Mouse (Mus musculus) limb, embryonic 10.5 days (tissue): ENCODE results near the gene H2afj. TPM values are rescaled to one million over a fixed set of nuclear protein-coding genes. Genes with fewer than 3 reads are reported as not detected.
"Not testable (repeated sequence)": the region's sequence is repeated elsewhere in the genome, so short reads cannot be mapped to it uniquely, and the experiment has no call there.

Experiments
- DNase-seq: peaks from one replicate; pipeline ENCODE4 v3.0.0-alpha.2; 2017; ENCODE audit warnings: low spot score
- H3K27ac ChIP-seq: fragments of 300-500 bp; sonication (generic); 2 replicates; pipeline ENCODE4 v1.5.1; 2016; ENCODE audit warnings: mild to moderate bottlenecking
- H3K27me3 ChIP-seq: fragments of 300-500 bp; sonication (generic); 2 replicates; pipeline ENCODE4 v1.6.1; 2016; ENCODE audit warnings: low read depth, mild to moderate bottlenecking; ENCODE audit not compliant: poor library complexity, severe bottlenecking
- H3K36me3 ChIP-seq: fragments of 300-500 bp; sonication (generic); 2 replicates; pipeline ENCODE4 v1.6.1; 2016; ENCODE audit warnings: mild to moderate bottlenecking, moderate library complexity
- H3K4me1 ChIP-seq: fragments of 300-500 bp; sonication (generic); 2 replicates; pipeline ENCODE4 v1.6.1; 2016
- H3K4me3 ChIP-seq: fragments of 300-500 bp; sonication (generic); 2 replicates; pipeline ENCODE4 v1.5.1; 2016; ENCODE audit warnings: mild to moderate bottlenecking, moderate library complexity
- H3K9me3 ChIP-seq: fragments of 300-500 bp; sonication (generic); replicated peaks from 2 replicates; pipeline ENCODE4 v1.6.1; 2016; ENCODE audit warnings: mild to moderate bottlenecking
- WGBS: fragments of 180-500 bp; shearing (Covaris S2); methylation state at CpG from one replicate; pipeline ENCODE4 v1.1.7; 2016; 5-methylcytosine and 5-hydroxymethylcytosine counted together
- polyA plus RNA-seq: library from polyadenylated mRNA; unstranded; fragments of >200 nt; fragmentation: Nextera tagmentation; extraction: Ambion mirVana; gene quantifications from 2 replicates; pipeline ENCODE4 v1.2.1, GENCODE M21; 2016

The H2afj gene
- polyA plus RNA-seq, 1 experiment from 2014 or later: 74.8 TPM

- Histone ChIP-seq H3K27ac (no peak overlapping the region), H3K4me3 (no peak overlapping the region), H3K27me3 (no peaks in the 10 kb centered on the region), H3K36me3 (no peaks in the 10 kb centered on the region), H3K9me3 (no peaks in the 10 kb centered on the region), H3K4me1 (peaks cover 30% of the 10 kb centered on the region)
- WGBS: 65% methylated on average over 6 of the region's 6 CpGs
- no peak for DNase-seq
Measured at GRCm38 (mm10) chr6:136795850-136796249, 12.2 kb upstream of the H2afj start.

GRCm38 (mm10) chr6:136797874-136798693, 10.0 kb upstream of the H2afj start:
- H3K36me3 ChIP-seq, H3K27me3 ChIP-seq, H3K27ac ChIP-seq, H3K9me3 ChIP-seq, H3K4me3 ChIP-seq, DNase-seq: not testable (repeated sequence)
- 69% methylated on average over 3 of the region's 3 CpGs for WGBS
- peaks cover 24% of the 10 kb centered on the region for H3K4me1 ChIP-seq

GRCm38 (mm10) chr6:136800710-136801109, 7.3 kb upstream of the H2afj start:
- Histone ChIP-seq H3K9me3 (no peaks in the 10 kb centered on the region), H3K36me3 (no peaks in the 10 kb centered on the region), H3K27ac (no peak overlapping the region), H3K4me3 (no peak overlapping the region), H3K27me3 (no peaks in the 10 kb centered on the region), H3K4me1 (peaks cover 18% of the 10 kb centered on the region)
- DNase-seq: no peak
- WGBS: 93% methylated on average over 8 of the region's 8 CpGs

GRCm38 (mm10) chr6:136801274-136801673, 6.8 kb upstream of the H2afj start:
- DNase-seq: no peak
- Histone ChIP-seq H3K4me3 (no peak overlapping the region), H3K36me3 (no peaks in the 10 kb centered on the region), H3K27ac (no peak overlapping the region), H3K9me3 (no peaks in the 10 kb centered on the region), H3K4me1 (peaks cover 14% of the 10 kb centered on the region), H3K27me3 (no peaks in the 10 kb centered on the region)
- 86% methylated on average over 6 of the region's 6 CpGs for WGBS

- Histone ChIP-seq H3K9me3 (no peaks in the 10 kb centered on the region), H3K4me3 (peak overlapping the region; percentile 64), H3K4me1 (peaks cover 28% of the 10 kb centered on the region), H3K27ac (peak overlapping the region; percentile 99), H3K36me3 (no peaks in the 10 kb centered on the region), H3K27me3 (no peaks in the 10 kb centered on the region)
- no peak for DNase-seq
- 27% methylated on average over 12 of the region's 12 CpGs for WGBS
Measured at GRCm38 (mm10) chr6:136803093-136803738, 4.8 kb upstream of the H2afj start.

- H3K27ac ChIP-seq: peak within 1 kb of the TSS; percentile 99
- H3K4me3 ChIP-seq: peak within 1 kb of the TSS; percentile 64
- H3K4me1 ChIP-seq: peaks cover 35% of the 10 kb centered on the region
- H3K36me3 ChIP-seq: no peaks in the 10 kb centered on the region
- DNase-seq: peak; percentile 94
- no peaks in the 10 kb centered on the region for H3K27me3 ChIP-seq
- H3K9me3 ChIP-seq: no peaks in the 10 kb centered on the region
- WGBS: 0% methylated on average over 50 of the region's 50 CpGs
Measured at GRCm38 (mm10) chr6:136803739-136804633, 4.1 kb upstream of the H2afj start, which contains the start of gene Hist4h4. TSS of gene Hist4h4 (minus strand) at chr6:136804415.

GRCm38 (mm10) chr6:136804705-136805408, 3.2 kb upstream of the H2afj start:
- H3K9me3 ChIP-seq: no peaks in the 10 kb centered on the region
- H3K4me1 ChIP-seq: peaks cover 44% of the 10 kb centered on the region
- WGBS: 40% methylated on average over 9 of the region's 9 CpGs
- H3K27me3 ChIP-seq: no peaks in the 10 kb centered on the region
- DNase-seq: peak; percentile 36
- H3K27ac ChIP-seq: peak overlapping the region; percentile 99
- H3K4me3 ChIP-seq: peak overlapping the region; percentile 64
- no peaks in the 10 kb centered on the region for H3K36me3 ChIP-seq

- Histone ChIP-seq H3K36me3 (peaks cover 5% of the 10 kb centered on the region), H3K27me3 (no peaks in the 10 kb centered on the region), H3K4me1 (peaks cover 44% of the 10 kb centered on the region), H3K27ac (no peak overlapping the region; the same call in 1 of the 2 replicates), H3K9me3 (no peaks in the 10 kb centered on the region), H3K4me3 (no peak overlapping the region)
- no peak for DNase-seq
- WGBS: 91% methylated on average over 1 of the region's 1 CpGs
Measured at GRCm38 (mm10) chr6:136805409-136805775, 2.7 kb upstream of the H2afj start.

GRCm38 (mm10) chr6:136806819-136807218, 1.2 kb upstream of the H2afj start:
- peak; percentile 33 for DNase-seq
- Histone ChIP-seq H3K4me3 (no peak overlapping the region), H3K36me3 (peaks cover 13% of the 10 kb centered on the region), H3K27ac (peak overlapping the region; percentile 85; the same call in 1 of the 2 replicates), H3K4me1 (peaks cover 44% of the 10 kb centered on the region), H3K27me3 (no peaks in the 10 kb centered on the region), H3K9me3 (no peaks in the 10 kb centered on the region)
- 74% methylated on average over 5 of the region's 5 CpGs for WGBS

- Histone ChIP-seq H3K36me3 (peaks cover 20% of the 10 kb centered on the region), H3K27ac (peak overlapping the region; percentile 85), H3K4me3 (peak overlapping the region; percentile 74), H3K4me1 (peaks cover 44% of the 10 kb centered on the region), H3K27me3 (no peaks in the 10 kb centered on the region), H3K9me3 (no peaks in the 10 kb centered on the region)
- WGBS: 36% methylated on average over 18 of the region's 18 CpGs
- peak; percentile 42 for DNase-seq
Measured at GRCm38 (mm10) chr6:136807395-136808013, 540 bp upstream of the H2afj start.

GRCm38 (mm10) chr6:136808631-136809046, 595 bp downstream of the H2afj start:
- Histone ChIP-seq H3K4me1 (peaks cover 35% of the 10 kb centered on the region), H3K9me3 (no peaks in the 10 kb centered on the region), H3K27ac (peak overlapping the region; percentile 85), H3K36me3 (peaks cover 31% of the 10 kb centered on the region), H3K27me3 (no peaks in the 10 kb centered on the region), H3K4me3 (peak overlapping the region; percentile 74)
- under 1% methylated on average over 28 of the region's 28 CpGs for WGBS
- peak; percentile 56 for DNase-seq

- WGBS: 35% methylated on average over 14 of the region's 14 CpGs
- DNase-seq: peak; percentile 30
- Histone ChIP-seq H3K4me1 (peaks cover 35% of the 10 kb centered on the region), H3K27me3 (no peaks in the 10 kb centered on the region), H3K27ac (no peak overlapping the region), H3K36me3 (peaks cover 36% of the 10 kb centered on the region), H3K4me3 (peak overlapping the region; percentile 74), H3K9me3 (no peaks in the 10 kb centered on the region)
Measured at GRCm38 (mm10) chr6:136809077-136809476, 1.0 kb downstream of the H2afj start.
